Mouse (Mus musculus) E14TG2a.4 (cell line): Measurements from ENCODE around the gene 4931428L18Rik.

Experiments
- H3K27me3 ChIP-seq: 2 replicates; pipeline ENCODE4 v1.6.1; 2014; ENCODE audit warnings: low read length, control low read depth; ENCODE audit not compliant: insufficient read depth
- H3K36me3 ChIP-seq: 2 replicates; pipeline ENCODE4 v1.6.1; 2014; ENCODE audit warnings: low read length, control low read depth; ENCODE audit not compliant: insufficient read depth
- H3K4me1 ChIP-seq: replicated peaks from 2 replicates; pipeline ENCODE4 v1.6.1; 2014; ENCODE audit warnings: low read depth, low read length, control low read depth
- H3K4me3 ChIP-seq: replicated peaks from 2 replicates; pipeline ENCODE4 v1.5.1; 2014; ENCODE audit warnings: mild to moderate bottlenecking, low read length
- H3K9me3 ChIP-seq: 2 replicates; pipeline ENCODE4 v1.6.1; 2014; ENCODE audit warnings: low read length, control low read depth
- CTCF ChIP-seq: conservative IDR thresholded peaks from 2 replicates; pipeline ENCODE4 v1.5.1; 2014; ENCODE audit warnings: low read length
- POU5F1 ChIP-seq: IDR thresholded peaks from 2 replicates; pipeline ENCODE4 v1.6.1; 2014; ENCODE audit warnings: low read length, borderline replicate concordance

Gene 4931428L18Rik

GRCm38 (mm10) chr1:30948361-30948949 is 274.0 kb downstream of the 4931428L18Rik start:
- peak; percentile 21; the same call in 1 of the 2 replicates for TF ChIP-seq CTCF
- TF ChIP-seq POU5F1 = no peak
- no peaks in the 10 kb centered on the region for H3K27me3 ChIP-seq
- H3K9me3 ChIP-seq = no peaks in the 10 kb centered on the region
- H3K36me3 ChIP-seq = peaks cover 31% of the 10 kb centered on the region
- H3K4me1 ChIP-seq = peaks cover 38% of the 10 kb centered on the region
- peak overlapping the region; percentile 90 for H3K4me3 ChIP-seq
